Mouse (Mus musculus) cerebellum, adult 2 months (tissue): ENCODE data around the gene Sptssa.

Experiments used
- CTCF ChIP-seq: fragments of 200-500 bp; IDR thresholded peaks from 2 replicates; pipeline ENCODE4 v1.5.1; 2011; ENCODE audit warnings: low read depth, mild to moderate bottlenecking, control low read depth, low read length, moderate library complexity, borderline replicate concordance; ENCODE audit not compliant: insufficient read depth
- POLR2A ChIP-seq: fragments of 200-500 bp; IDR thresholded peaks from 2 replicates; pipeline ENCODE4 v1.6.1; 2011; ENCODE audit warnings: low read length, control low read depth, borderline replicate concordance; ENCODE audit not compliant: insufficient read depth

DNA sequence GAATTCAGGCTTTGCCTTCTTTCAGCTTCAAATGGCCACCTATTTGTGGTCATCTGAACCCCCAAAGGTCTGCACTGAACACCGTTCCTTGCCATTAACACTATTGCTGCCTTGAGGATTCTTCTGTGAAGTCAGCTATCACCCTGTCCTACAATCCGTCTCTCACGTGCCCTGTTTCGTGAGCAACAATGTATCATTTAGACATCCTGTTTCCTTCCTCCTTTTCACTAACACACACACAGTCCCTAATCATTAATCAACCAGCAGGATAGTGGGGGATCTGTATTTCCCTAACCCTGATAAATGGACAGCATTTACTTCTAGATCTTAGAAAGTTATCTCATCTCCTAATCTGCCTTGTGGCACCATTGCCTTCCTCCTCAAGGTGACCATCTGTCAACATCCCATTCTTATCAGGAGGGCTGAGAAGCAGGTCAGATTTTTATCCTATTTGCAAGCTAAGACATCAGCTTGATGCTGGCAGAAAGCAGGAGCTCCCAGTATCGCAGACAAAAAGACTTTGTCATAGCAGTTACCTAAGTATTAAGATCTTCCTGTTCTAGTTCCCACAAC, 13.0 kb downstream of the Sptssa start:
- no peak for TF ChIP-seq CTCF
- TF ChIP-seq POLR2A = no peak
